Mouse (Mus musculus) myocyte (in vitro differentiated cells): ENCODE results near the gene Hes2. TPM values are rescaled to one million over a fixed set of nuclear protein-coding genes. Genes with fewer than 3 reads are reported as not detected.

Experiments
- H3K27me3 ChIP-seq: one replicate; pipeline ENCODE4 v1.6.1; 2011; ENCODE audit not compliant: control insufficient read depth, insufficient read depth, insufficient read length
- H3K36me3 ChIP-seq: one replicate; pipeline ENCODE4 v1.6.1; 2011; ENCODE audit not compliant: control insufficient read depth, insufficient read depth
- H3K4me2 ChIP-seq: one replicate; pipeline ENCODE4 v1.6.1; 2011; ENCODE audit warnings: low read depth, control low read depth
- H3K4me3 ChIP-seq: one replicate; pipeline ENCODE4 v1.5.1; 2011; ENCODE audit warnings: mild to moderate bottlenecking, control low read depth, moderate library complexity
- H3K79me2 ChIP-seq: one replicate; pipeline ENCODE4 v1.6.1; 2011; ENCODE audit not compliant: control insufficient read depth, insufficient read depth
- H3ac ChIP-seq: one replicate; pipeline ENCODE4 v1.6.1; 2011; ENCODE audit not compliant: control insufficient read depth, insufficient read length
- CEBPB ChIP-seq: IDR thresholded peaks from 2 replicates; pipeline ENCODE4 v1.6.1; 2011; ENCODE audit warnings: mild to moderate bottlenecking, moderate library complexity; ENCODE audit not compliant: poor library complexity, insufficient read depth, severe bottlenecking
- E2F4 ChIP-seq: IDR thresholded peaks from one replicate; pipeline ENCODE4 v1.6.1; 2011; ENCODE audit warnings: mild to moderate bottlenecking, control low read depth, moderate library complexity; ENCODE audit not compliant: insufficient read depth
- MAX ChIP-seq: IDR thresholded peaks from one replicate; pipeline ENCODE4 v1.6.1; 2011; ENCODE audit warnings: low read depth, mild to moderate bottlenecking, control low read depth
- MYOD1 ChIP-seq, 3 experiments: IDR thresholded peaks; one replicate each; pipeline ENCODE4 v1.6.1; 2011; ENCODE audit warnings: control low read depth in 2 of 3, low read depth in 2 of 3, mild to moderate bottlenecking in 2 of 3, moderate library complexity in 1 of 3; ENCODE audit not compliant: insufficient read length in 2 of 3, control insufficient read depth in 1 of 3
- MYOG ChIP-seq, 3 experiments: IDR thresholded peaks; one replicate each; pipeline ENCODE4 v1.6.1; 2011; ENCODE audit warnings: control low read depth in 2 of 3, low read depth in 2 of 3, mild to moderate bottlenecking in 2 of 3; ENCODE audit not compliant: insufficient read length in 2 of 3, control insufficient read depth in 1 of 3, insufficient read depth in 1 of 3
- POLR2A ChIP-seq: IDR thresholded peaks from one replicate; pipeline ENCODE4 v1.6.1; 2011; ENCODE audit warnings: low read depth, mild to moderate bottlenecking, control low read depth, moderate library complexity; ENCODE audit not compliant: insufficient read length
- POLR2AphosphoS2 ChIP-seq: IDR thresholded peaks from one replicate; pipeline ENCODE4 v1.6.1; 2011; ENCODE audit warnings: low read depth, control low read depth; ENCODE audit not compliant: insufficient read length
- REST ChIP-seq: IDR thresholded peaks from one replicate; pipeline ENCODE4 v1.6.1; 2011; ENCODE audit warnings: mild to moderate bottlenecking, control low read depth, moderate library complexity; ENCODE audit not compliant: insufficient read depth, insufficient read length
- SRF ChIP-seq: IDR thresholded peaks from one replicate; pipeline ENCODE4 v1.6.1; 2011; ENCODE audit warnings: low read depth; ENCODE audit not compliant: control insufficient read depth, insufficient read length
- TCF12 ChIP-seq: IDR thresholded peaks from one replicate; pipeline ENCODE4 v1.6.1; 2011; ENCODE audit warnings: mild to moderate bottlenecking, control low read depth; ENCODE audit not compliant: poor library complexity, insufficient read depth, severe bottlenecking
- TCF3 ChIP-seq: IDR thresholded peaks from one replicate; pipeline ENCODE4 v1.6.1; 2011; ENCODE audit warnings: low read depth, control low read depth; ENCODE audit not compliant: insufficient read length
- USF1 ChIP-seq: IDR thresholded peaks from one replicate; pipeline ENCODE4 v1.6.1; 2011; ENCODE audit warnings: low read depth, mild to moderate bottlenecking, control low read depth, moderate library complexity
- polyA plus RNA-seq: library from polyadenylated mRNA; unstranded; fragments of >200 nt; fragmentation: generic; extraction: Trizol; gene quantifications from one replicate; pipeline ENCODE4 v1.2.1, GENCODE M21; 2012; ENCODE audit warnings: missing spikeins

Gene Hes2
- polyA plus RNA-seq, 1 experiment, result not detected

DNA sequence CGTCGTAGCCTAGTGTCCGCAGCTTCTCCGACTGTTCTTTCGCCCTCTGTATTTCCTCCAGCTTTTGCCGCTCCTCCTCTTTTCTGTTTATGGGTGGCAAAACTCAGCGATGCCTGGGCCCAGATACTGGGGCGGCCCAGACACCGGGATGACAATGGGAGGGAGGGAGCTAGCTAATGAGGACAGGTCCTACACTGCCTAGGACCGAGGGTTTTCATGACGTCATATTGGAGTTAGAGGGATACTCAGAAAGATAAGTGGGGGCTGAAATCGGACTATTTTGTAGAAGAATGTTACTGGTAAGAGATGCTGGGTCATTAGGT lies 37.5 kb upstream of the Hes2 start:
- TF ChIP-seq CEBPB, result no peak
- no peak for TF ChIP-seq POLR2A
- no peak for TF ChIP-seq MYOD1 (IDR thresholded peaks at IDR 0.05; ENCODE audit: control insufficient read depth in 1 of 3, insufficient read length in 2 of 3, low read depth in 2 of 3)
- no peak for TF ChIP-seq MAX
- no peak for TF ChIP-seq REST
- H3ac ChIP-seq, result no peak overlapping the region
- peaks cover 22% of the 10 kb centered on the region for H3K27me3 ChIP-seq
- H3K79me2 ChIP-seq, result no peaks in the 10 kb centered on the region
- no peak overlapping the region for H3K4me3 ChIP-seq
- H3K36me3 ChIP-seq, result peaks cover 4% of the 10 kb centered on the region
- H3K4me2 ChIP-seq, result no peak overlapping the region

DNA sequence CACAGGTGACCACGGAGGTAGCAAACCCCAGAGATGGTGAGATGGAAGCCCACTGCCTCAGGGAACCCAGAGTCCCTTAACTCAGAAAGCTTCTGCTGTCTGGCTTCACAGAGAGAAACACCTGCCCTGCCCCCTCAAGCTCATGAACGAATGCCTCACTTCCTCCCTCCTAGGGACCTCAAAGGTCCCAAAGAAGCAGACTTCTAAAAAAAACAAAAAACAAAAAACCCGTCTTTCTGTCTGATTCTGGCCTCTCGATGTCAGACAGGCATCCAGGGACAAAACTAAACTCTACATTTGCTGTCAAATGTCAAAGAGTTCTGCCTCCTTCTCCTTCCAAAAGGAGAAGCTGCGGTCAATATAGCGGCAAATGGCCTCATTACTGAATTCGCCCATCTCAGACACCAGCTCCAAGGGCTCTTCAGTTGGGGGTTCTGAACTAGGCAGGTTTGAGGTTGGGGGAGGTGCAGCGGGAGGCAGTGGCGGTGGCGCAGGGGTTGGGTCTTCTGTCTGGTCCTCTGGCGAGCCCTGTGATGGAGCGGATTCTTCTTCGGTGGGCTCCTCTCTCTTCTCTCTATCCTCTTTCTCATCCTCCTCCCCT lies 34.2 kb upstream of the Hes2 start:
- H3ac ChIP-seq, result no peak overlapping the region
- H3K4me2 ChIP-seq, result no peak overlapping the region
- H3K4me3 ChIP-seq, result no peak overlapping the region
- no peaks in the 10 kb centered on the region for H3K36me3 ChIP-seq
- TF ChIP-seq POLR2A, result no peak
- TF ChIP-seq REST, result no peak
- TF ChIP-seq POLR2AphosphoS2, result peak; percentile 45
- H3K27me3 ChIP-seq, result peaks cover 47% of the 10 kb centered on the region
- H3K79me2 ChIP-seq, result no peaks in the 10 kb centered on the region

DNA sequence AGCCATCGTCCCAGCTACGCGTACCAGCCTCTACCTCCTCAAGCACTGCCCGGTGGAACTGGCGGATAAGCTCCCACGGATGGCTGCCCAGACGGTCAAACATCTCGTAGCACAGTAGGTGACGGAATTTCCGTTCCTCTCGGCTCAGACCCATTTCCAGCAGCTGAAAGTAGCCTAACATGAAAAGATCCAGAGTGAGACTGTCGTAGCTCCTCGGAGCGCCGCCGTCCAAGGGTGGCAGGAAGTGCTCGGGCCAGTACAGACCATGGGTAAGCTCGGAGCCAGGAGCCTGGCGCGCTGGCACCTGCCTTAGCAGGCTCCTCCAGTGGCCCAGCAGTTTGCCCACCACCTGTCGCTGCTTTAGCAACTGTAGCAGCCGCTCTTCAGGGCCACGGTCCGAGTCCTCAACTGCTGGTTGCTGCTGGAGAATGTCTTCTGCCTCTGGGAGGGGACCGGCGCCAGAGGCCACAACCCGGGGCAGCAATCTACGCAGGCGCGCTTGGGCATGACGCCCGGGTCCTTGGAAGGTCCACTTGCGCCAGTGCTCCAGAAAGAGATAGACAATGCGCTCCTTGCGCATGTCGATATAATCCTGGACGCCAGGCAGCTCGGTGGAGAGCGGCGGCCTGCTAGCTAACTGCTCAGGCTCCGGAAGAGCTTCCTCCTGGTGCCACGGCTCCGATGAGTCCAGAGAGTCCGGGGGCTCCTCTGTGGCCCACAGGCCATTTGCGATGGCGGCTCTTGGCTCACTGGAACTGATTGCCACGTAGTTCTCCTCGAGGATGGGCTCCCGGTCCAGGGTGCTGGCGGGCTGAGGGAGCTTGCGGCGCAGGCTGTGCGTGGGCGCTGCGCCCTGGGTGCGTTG lies 33.3 kb upstream of the Hes2 start:
- peaks cover 52% of the 10 kb centered on the region for H3K27me3 ChIP-seq
- H3K4me3 ChIP-seq, result no peak overlapping the region
- no peak overlapping the region for H3K4me2 ChIP-seq
- TF ChIP-seq MAX (no peak), USF1 (no peak), CEBPB (no peak), MYOG (IDR thresholded peaks at IDR 0.05; ENCODE audit: control insufficient read depth in 1 of 3, insufficient read depth in 1 of 3, insufficient read length in 2 of 3, low read depth in 2 of 3) (peak in 2 of 3 experiments; percentile 79), MYOD1 (IDR thresholded peaks at IDR 0.05; ENCODE audit: control insufficient read depth in 1 of 3, insufficient read length in 2 of 3, low read depth in 2 of 3) (peak in 2 of 3 experiments; percentile 71 to 76)
- no peaks in the 10 kb centered on the region for H3K36me3 ChIP-seq
- H3K79me2 ChIP-seq, result no peaks in the 10 kb centered on the region
- no peak overlapping the region for H3ac ChIP-seq

DNA sequence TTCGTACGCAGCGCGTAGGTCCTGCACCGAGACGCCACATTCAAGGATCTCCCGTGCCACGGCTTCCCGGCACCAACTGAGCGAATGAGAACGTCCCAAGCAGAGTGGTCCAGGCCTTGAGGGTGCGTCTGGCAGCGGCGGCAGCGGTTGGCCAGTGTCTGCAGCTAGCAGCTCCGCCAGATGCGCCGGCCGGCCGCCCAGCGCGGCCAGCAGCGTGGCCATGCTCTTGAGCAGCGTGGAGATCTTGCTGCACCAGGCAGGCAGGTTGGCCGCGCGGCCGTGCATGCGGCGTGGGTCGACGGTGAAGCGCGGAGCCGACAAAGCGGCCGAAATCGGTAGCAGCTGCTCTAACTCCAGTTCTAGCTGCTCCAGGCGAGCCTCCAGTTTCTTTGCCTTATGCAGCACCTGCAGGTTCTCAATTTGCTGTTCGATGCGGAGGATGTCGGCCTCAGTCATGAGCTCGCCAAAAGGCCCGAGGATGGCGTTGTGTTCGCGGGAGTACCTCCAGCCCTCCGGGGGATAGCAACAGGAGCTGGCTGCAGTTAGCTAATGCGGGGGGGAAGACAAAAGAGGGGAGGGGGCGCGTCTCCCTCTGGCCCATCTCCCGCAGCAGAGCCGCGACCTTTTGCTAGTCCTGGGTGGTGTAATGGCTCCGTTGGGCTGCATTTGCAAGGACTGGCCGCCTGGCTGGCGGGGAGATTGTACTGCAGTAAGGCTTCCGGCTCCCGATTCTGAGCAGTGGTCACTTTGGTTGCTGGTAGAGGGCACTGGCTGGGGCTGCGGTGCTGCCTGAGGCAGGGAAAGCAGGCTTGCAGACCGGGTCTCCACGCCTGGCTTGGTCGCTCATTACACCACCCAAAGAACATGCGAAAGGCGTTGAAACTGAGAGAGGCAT lies 32.4 kb upstream of the Hes2 start:
- Histone ChIP-seq H3K4me3 (no peak overlapping the region), H3ac (no peak overlapping the region), H3K4me2 (no peak overlapping the region), H3K79me2 (no peaks in the 10 kb centered on the region), H3K36me3 (no peaks in the 10 kb centered on the region), H3K27me3 (peaks cover 55% of the 10 kb centered on the region)
- TF ChIP-seq POLR2AphosphoS2 (peak; percentile 18), CEBPB (no peak), TCF12 (no peak), MYOG (IDR thresholded peaks at IDR 0.05; ENCODE audit: control insufficient read depth in 1 of 3, insufficient read depth in 1 of 3, insufficient read length in 2 of 3, low read depth in 2 of 3) (no peak), E2F4 (no peak), SRF (no peak), MYOD1 (IDR thresholded peaks at IDR 0.05; ENCODE audit: control insufficient read depth in 1 of 3, insufficient read length in 2 of 3, low read depth in 2 of 3) (no peak)

DNA sequence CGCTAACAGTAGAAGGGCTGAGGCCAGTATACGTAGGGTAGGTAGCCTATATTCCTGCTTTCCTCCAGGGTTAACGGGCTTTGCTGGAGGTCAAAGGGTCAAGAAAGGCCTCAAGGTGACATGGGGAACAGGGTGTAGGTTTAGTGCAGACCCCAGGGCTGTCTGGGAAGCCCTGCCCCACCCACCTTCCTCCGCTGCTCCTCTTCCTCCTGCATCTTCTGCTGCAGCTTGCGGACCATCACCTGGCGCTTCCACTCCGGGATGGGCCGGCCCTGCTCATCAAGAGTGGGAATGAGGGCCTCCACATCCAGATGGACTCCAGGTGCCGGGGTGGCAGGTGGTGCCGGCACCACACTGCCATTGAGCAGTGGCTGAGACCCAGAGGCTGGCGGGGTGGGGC lies 30.8 kb upstream of the Hes2 start:
- H3K4me2 ChIP-seq, result no peak overlapping the region
- peaks cover 71% of the 10 kb centered on the region for H3K27me3 ChIP-seq
- no peaks in the 10 kb centered on the region for H3K36me3 ChIP-seq
- no peak overlapping the region for H3ac ChIP-seq
- no peaks in the 10 kb centered on the region for H3K79me2 ChIP-seq
- no peak overlapping the region for H3K4me3 ChIP-seq
- no peak for TF ChIP-seq MYOD1 (IDR thresholded peaks at IDR 0.05; ENCODE audit: control insufficient read depth in 1 of 3, insufficient read length in 2 of 3, low read depth in 2 of 3)
- no peak for TF ChIP-seq USF1
- TF ChIP-seq TCF3, result no peak
- no peak for TF ChIP-seq TCF12
- TF ChIP-seq MYOG (IDR thresholded peaks at IDR 0.05; ENCODE audit: control insufficient read depth in 1 of 3, insufficient read depth in 1 of 3, insufficient read length in 2 of 3, low read depth in 2 of 3), result no peak
- no peak for TF ChIP-seq MAX
- no peak for TF ChIP-seq REST
- TF ChIP-seq SRF, result no peak
- no peak for TF ChIP-seq POLR2AphosphoS2
- no peak for TF ChIP-seq POLR2A
- no peak for TF ChIP-seq E2F4
- no peak for TF ChIP-seq CEBPB
